Mouse (Mus musculus): ENCODE measurements at regions not wholly inside any gene's neighbourhood (a gene's known extent, or its start where the extent isn't known, plus 50 kb on each side); places are given as distances from the start of the nearest gene placed in this dataset.
A peak's percentile ranks its signal among the peaks of the same experiment; 100 is the strongest.

DNA sequence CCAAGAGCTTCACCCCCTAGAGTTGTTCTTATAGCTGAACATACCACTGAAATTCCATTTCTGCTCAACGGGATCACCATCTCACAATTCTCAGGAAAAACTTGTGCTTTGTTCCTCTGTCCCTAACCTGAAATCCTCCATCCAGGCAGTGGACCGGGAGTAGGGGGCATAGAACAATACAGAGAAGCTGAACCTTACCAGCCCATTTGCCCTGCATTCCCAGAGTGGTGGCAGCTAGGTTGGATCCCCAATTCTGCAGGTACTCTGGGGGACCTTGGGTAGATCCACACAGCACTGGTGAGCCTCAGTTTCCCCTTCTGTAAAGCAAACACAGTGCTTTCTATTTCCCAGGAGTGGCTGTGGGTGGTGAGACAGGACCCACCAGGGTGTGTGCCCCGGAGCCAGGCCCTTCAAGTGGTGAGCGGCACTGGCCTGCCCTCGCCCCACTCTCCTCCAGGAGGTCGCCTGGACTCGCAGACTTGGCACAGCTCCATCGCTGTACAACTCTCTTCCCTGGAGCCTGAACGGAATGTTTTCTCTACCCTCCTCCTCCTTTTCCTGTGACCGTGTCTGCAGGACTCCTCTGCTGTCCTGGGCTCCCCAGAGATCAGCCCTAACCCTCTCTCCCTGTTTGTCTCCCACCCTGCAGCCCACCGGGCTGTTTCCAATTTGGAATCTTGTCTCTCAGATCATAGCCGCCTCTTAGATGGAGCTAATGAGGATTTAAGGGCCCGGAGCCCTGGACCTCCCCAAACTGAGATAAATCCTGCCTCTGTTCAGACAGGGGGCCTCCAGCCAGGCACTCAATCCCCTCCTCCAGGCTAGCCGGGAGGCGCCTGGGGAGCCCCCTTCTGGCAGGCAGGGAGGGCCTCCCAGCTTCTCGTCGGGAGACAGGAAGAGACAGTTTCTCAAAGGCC is 52.3 kb upstream of the Cux1 start:
- DNase-seq (ENCODE audit: low read depth, low spot score), result no peak

DNA sequence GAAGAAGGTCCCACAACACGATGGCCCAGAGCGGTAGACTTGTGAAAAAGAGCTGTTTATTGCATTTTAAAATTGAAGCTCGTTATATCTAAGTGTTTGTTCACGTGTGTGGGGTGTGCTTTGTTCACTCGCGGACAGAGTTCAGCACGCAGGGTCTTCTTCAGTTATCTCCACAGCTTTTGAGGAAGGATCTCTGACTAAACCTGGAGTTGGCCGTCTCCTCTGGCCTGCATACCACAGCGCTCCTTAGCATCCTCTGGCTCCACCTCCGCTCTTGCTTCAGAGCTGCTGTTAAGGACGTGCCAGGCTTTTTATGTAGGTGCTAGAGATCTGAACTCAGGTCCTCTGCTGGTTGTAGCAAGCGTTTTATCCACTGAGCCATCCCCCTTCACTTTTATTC is 52.9 kb upstream of the Cux1 start:
- no peak for DNase-seq (ENCODE audit: low read depth, low spot score)

DNA sequence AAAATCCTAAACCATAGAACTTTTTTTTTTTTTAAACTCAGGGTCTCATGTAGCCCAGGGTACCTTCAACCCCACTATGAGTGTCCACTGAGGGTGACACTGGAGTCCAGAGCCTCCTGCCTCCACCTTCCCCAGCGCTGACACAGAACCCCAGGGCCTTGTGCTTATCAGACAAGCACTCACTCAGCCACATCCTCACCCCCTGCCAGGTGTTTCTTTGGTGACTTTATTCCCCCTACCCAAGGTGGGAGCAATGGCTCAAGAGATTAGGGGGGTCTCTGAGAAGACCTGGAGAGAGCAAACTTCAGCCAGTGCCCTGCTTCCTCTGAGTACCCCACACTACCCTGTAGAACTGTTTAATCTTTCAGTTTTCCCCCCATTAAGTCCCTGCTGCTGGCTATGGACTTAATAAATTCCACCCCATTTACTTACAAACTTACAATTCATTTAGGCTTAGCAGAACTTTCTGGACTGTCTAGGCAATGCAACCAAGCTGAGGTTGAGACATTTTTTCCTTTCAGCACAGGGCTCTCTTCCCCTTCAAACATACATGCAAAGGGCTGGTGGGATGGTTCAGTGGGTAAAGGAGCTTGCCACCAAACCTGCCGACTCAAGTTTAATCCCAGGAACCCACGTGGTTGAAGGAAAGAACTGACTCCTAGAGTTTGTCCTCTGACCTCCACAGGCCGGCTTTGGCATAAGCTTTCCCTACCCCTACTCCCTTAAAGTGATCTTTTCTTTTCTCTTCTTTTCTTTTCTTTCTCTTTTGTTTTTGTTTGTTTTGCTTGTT is 54.2 kb upstream of the Cux1 start:
- DNase-seq (ENCODE audit: low read depth, low spot score), result no peak

DNA sequence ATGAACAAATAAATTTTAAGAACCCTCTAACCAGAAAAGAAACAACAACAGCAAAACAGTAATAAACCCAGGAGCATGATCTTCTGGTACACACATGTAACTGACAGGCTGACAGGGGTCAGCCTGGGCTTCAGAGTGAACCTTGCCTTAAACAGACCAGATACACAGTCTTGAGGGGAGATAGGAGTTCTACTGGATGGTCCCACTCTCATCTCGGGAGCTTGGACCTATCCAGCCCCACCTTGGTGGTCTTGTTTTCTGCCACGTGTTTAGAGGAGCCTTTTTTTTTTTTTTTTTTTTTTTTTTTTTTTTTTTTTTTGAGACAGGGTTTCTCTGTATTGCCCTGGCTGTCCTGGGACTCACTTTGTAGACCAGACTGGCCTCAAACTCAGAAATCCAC is 54.9 kb upstream of the Cux1 start:
- no peak for DNase-seq (ENCODE audit: low read depth, low spot score)

DNA sequence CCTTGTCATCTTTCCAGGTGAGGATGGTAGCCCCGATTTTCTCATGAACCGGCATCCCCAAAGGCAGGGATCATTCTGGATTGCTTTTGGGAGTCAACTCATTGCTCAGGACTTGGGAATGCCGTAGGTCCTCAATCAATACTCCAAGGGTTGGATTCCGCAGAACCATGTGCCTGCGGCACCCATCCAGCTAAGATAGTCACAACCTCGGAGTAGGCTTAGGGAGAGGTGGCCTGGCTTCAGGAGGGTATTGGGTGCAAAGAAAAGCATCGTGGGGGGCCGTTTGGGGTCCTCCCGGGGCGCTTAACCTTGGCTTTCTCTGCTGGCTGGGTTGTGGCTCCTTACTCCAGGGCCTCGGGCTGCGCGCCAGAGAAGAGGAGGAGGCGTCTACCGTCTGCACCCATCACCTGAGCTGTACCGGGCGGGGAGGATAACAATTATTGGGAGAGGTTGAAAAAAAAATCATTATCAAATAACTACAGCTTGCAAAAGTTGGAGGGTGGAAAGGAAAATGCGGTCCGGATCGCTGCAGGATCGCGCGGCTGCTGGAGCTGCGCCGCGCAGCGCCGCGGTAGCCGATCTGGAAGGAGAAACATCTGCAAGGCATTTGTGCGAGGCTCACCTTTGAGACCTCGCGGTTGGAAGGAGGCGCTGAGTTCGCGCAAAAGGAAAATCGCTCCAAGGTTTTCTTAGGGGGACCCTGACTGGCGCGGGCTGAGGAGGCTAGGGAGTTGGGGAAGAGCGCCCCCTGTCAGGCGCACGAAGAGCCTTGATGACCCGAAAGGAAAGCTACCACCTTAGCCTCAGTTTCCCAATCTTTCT is 55.6 kb upstream of the Cux1 start:
- DNase-seq (ENCODE audit: low read depth, low spot score), result peak; percentile 38

DNA sequence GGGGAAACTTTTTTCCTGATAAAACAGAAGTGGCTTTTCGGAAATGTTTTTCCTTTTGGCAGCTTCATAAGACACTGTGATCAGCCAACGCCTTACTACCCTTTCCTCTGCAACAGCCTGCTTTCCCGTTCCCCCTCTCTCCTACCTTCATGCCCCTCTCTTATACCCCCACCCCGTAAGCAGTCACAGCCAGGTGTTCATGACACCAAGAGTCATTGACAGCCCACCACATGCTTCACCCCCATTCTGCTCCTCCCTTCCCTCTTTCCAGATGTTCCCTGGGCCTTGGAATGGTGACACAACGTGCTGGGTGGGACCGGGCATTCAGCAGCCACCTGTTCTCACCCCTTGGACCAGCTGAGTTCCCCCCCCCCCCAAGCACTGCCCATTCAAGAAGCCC is 56.5 kb upstream of the Cux1 start:
- DNase-seq (ENCODE audit: low read depth, low spot score), result no peak

DNA sequence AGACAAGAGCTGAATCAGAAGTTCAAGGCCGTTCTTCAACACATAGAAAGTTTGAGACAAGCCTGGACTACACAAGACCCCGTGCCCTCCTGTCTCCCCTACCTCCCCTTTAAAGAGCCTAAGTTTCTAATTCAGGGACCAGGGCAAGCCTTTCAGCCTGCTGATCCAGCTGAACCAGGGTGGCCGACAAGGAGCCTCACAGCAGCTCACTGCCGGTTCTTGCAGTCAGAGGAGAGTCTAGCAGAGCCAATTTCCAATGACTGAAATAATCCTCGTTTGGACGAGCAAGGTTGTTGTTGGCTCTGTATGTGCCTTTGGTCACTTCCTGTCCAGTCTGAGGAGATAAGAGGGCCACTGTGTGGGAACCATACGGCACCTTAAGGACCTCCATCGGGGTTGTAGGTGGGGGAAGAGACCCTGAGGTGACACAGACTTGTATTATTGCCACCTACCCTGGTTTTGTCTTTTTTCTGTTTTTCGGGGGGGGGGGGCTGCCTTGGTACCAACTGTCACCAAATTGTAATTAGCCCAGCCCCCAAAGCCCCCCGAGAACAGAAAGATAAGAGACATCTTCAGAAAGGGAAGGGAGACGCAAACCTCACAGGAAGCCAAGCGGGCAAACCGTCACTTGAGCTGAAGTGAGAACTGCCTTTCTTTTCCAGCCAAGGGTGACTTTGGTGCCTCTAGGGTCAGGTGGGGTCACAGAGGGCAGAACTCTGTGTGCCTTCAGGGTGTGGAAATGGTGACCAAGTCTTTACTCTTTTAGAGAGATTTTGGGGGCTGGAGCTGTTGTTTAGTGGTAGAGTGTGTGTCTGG is 58.1 kb upstream of the Cux1 start:
- DNase-seq (ENCODE audit: low read depth, low spot score), result no peak

GRCm38 (mm10) chr5:136626142-136626771 is 59.0 kb upstream of the Cux1 start:
- no peak for DNase-seq (ENCODE audit: low read depth, low spot score)

DNA sequence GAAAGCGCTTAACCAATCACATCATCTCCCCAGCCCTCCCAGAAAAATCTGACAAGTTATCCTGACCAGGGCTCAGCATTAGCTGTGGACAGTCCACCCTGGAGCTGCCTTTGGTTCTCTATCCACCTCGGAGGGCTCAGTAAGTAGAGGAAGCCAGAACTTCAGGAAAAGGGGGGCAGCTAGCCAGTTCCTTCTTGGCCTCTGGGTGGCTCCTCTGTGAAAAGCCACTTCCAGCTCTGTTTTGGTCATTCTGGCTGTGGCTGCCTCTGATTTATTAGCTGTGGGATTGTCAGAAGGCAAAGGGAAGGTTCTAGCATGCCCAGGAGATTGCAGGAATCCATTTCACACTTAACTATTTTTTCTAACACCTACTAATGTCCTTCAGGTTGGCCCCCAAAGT is 59.6 kb upstream of the Cux1 start:
- no peak for DNase-seq (ENCODE audit: low read depth, low spot score)

- DNase-seq (ENCODE audit: low read depth, low spot score), result no peak
These were observed 60.5 kb upstream of the Cux1 start for GRCm38 (mm10) chr5:136627671-136628292.

GRCm38 (mm10) chr5:136628502-136628901 is 61.2 kb upstream of the Cux1 start:
- no peak for DNase-seq (ENCODE audit: low read depth, low spot score)

DNA sequence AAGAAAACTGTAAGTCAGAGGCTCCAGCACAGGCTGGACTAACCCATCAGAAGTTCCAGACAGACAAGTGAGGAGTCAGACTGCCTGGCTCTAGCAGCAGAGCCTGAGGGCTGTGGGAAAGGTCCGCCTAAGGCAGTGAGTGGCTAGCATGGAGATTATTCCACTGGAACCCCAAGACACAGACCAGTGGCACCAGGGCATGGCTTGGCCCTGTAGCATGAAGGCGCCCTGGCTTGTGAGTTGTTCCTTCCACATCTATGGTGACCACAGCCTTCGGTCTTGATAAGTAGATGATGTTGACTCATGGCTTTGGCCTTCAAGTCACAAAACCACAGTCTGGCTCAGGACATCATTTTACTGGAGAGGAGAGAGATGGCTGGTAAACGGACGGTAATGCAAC is 60.7 kb upstream of the Myl10 start:
- no peak for DNase-seq (ENCODE audit: low read depth, low spot score)

GRCm38 (mm10) chr5:136633901-136634300 is 59.0 kb upstream of the Myl10 start:
- no peak for DNase-seq (ENCODE audit: low read depth, low spot score)

- DNase-seq (ENCODE audit: low read depth, low spot score), result no peak
These were observed 57.8 kb upstream of the Myl10 start for GRCm38 (mm10) chr5:136635119-136635518.

DNA sequence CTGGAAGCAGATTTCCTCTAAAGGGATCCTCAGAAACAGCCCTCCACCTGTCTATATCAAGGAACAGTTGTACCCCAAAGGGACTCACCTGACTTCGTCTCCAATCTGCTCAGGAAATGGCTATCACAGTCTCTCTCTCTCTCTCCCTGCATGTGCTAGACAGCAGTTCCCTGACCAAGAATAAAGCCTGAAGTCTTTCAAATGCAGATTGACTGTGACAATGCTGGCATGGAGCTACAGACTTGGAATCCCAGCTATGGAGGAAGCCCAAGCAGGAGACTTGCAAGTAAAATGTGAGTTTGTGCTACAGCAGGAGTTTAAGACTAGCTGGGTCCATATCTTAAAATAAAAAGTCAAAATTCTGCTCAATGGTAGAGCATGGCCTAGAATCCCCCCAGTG is 56.5 kb upstream of the Myl10 start:
- no peak for DNase-seq (ENCODE audit: low read depth, low spot score)

DNA sequence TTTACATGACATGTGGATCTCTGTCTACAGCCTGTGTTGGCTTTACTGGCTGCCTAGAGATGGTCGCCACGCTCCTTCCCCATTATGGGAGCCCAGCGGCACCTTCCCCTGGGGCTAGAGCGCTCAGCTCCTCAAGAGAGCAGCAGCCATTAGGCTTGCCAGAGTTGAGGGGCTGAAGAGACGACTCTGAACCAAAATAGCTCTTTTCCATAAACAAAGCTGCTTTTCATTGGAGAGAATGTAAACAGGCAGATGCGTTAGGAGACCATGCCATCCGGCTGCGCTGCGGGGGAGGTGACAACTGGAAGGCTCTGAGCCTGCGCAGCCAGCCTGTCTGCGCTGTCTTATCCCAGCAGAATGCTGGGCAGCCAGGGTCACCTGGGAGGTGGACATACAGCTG is 55.1 kb upstream of the Myl10 start:
- no peak for DNase-seq (ENCODE audit: low read depth, low spot score)

GRCm38 (mm10) chr5:136640871-136641619 is 51.9 kb upstream of the Myl10 start:
- DNase-seq (ENCODE audit: low read depth, low spot score), result no peak

- no peak for DNase-seq (ENCODE audit: low read depth, low spot score)
These were observed 50.7 kb upstream of the Myl10 start for GRCm38 (mm10) chr5:136642208-136642607.

Measured in c-Kit-negative CD71-positive TER-119-positive erythroid progenitor cells, embryonic 14.5 days (primary cell).